Mouse (Mus musculus) midbrain, postnatal 0 days (tissue): ENCODE measurements around the gene Naa35. TPM values are rescaled to one million over a fixed set of nuclear protein-coding genes. Genes with fewer than 3 reads are reported as not detected.

ENCODE experiments used
- ATAC-seq: fragments of 200-750 bp; cut with Nextera tagmentation; 2 replicates; pipeline ENCODE4 v1.8.0; 2017; ENCODE audit warnings: moderate number of reproducible peaks, mild to moderate bottlenecking, moderate TSS enrichment, moderate library complexity; ENCODE audit not compliant: low FRiP score
- DNase-seq: peaks from one replicate; pipeline ENCODE4 v3.0.0-alpha.2; 2015; ENCODE audit warnings: low spot score
- H3K27ac ChIP-seq: fragments of 300-500 bp; sonication (generic); 2 replicates; pipeline ENCODE4 v1.5.1; 2014; ENCODE audit warnings: low read depth, mild to moderate bottlenecking, low read length, mixed read lengths
- H3K27me3 ChIP-seq: fragments of 300-500 bp; sonication (generic); 2 replicates; pipeline ENCODE4 v1.6.1; 2014; ENCODE audit warnings: low read length, control low read depth, mixed read lengths; ENCODE audit not compliant: insufficient read depth
- H3K36me3 ChIP-seq: fragments of 300-500 bp; sonication (generic); 2 replicates; pipeline ENCODE4 v1.6.1; 2014; ENCODE audit warnings: low read length, control low read depth, mixed read lengths; ENCODE audit not compliant: insufficient read depth
- H3K4me1 ChIP-seq: fragments of 300-500 bp; sonication (generic); 2 replicates; pipeline ENCODE4 v1.6.1; 2014; ENCODE audit warnings: mild to moderate bottlenecking, control low read depth, antibody characterized with exemption, low read length, mixed read lengths; ENCODE audit not compliant: insufficient read depth
- H3K4me2 ChIP-seq: fragments of 300-500 bp; sonication (generic); 2 replicates; pipeline ENCODE4 v1.6.1; 2014; ENCODE audit warnings: low read depth, mild to moderate bottlenecking, low read length, mixed read lengths; ENCODE audit not compliant: poor library complexity, severe bottlenecking
- H3K4me3 ChIP-seq: fragments of 300-500 bp; sonication (generic); 2 replicates; pipeline ENCODE4 v1.5.1; 2014; ENCODE audit warnings: low read depth, mild to moderate bottlenecking, low read length, moderate library complexity
- H3K9ac ChIP-seq: fragments of 300-500 bp; sonication (generic); replicated peaks from 2 replicates; pipeline ENCODE4 v1.6.1; 2014; ENCODE audit warnings: mild to moderate bottlenecking, low read length, moderate library complexity, mixed read lengths; ENCODE audit not compliant: poor library complexity, severe bottlenecking
- H3K9me3 ChIP-seq: fragments of 300-500 bp; sonication (generic); 2 replicates; pipeline ENCODE4 v1.6.1; 2016; ENCODE audit warnings: low read length, control low read depth
- CTCF ChIP-seq: IDR thresholded peaks from 2 replicates; pipeline ENCODE4 v1.5.1; 2016; ENCODE audit warnings: antibody characterized with exemption, mild to moderate bottlenecking
- WGBS: fragments of 180-500 bp; shearing (Covaris S2); extraction: QIAGEN DNeasy Blood & Tissue Kit; methylation state at CpG from one replicate; pipeline ENCODE4 v1.1.7; 2014; 5-methylcytosine and 5-hydroxymethylcytosine counted together
- polyA plus RNA-seq: library from polyadenylated mRNA; unstranded; fragments of >200 nt; fragmentation: Nextera tagmentation; extraction: Ambion mirVana; gene quantifications from 2 replicates; pipeline ENCODE4 v1.2.1, GENCODE M21; 2015
- total RNA-seq: library from RNA; depleted of rRNA; stranded (reverse); fragments of >200 nt; gene quantifications from 2 replicates; pipeline ENCODE4 v1.2.3, GENCODE M21; 2014

The Naa35 gene
- total and polyA plus RNA-seq, 2 experiments from 2014 or later = 47.2 to 117 TPM

GRCm38 (mm10) chr13:59653136-59653535, 68.1 kb downstream of the Naa35 start:
- no peak overlapping the region for H3K27ac ChIP-seq
- 64% methylated on average over 3 of the region's 3 CpGs for WGBS
- ATAC-seq = no peak

GRCm38 (mm10) chr13:59654465-59654864, 69.4 kb downstream of the Naa35 start:
- Histone ChIP-seq H3K36me3 (no peaks in the 10 kb centered on the region), H3K27me3 (no peaks in the 10 kb centered on the region), H3K9me3 (no peaks in the 10 kb centered on the region), H3K9ac (no peak overlapping the region), H3K4me3 (no peak overlapping the region), H3K4me1 (peaks cover 7% of the 10 kb centered on the region), H3K4me2 (no peak overlapping the region), H3K27ac (no peak overlapping the region)
- TF ChIP-seq CTCF = no peak
- ATAC-seq = no peak
- WGBS = 92% methylated on average over 5 of the region's 5 CpGs
- no peak for DNase-seq

More at GRCm38 (mm10) chr13:59653136-59653535, 68.1 kb downstream of the Naa35 start:
- DNase-seq = no peak
- no peak for TF ChIP-seq CTCF
- no peak overlapping the region for H3K4me3 ChIP-seq
- H3K4me2 ChIP-seq = no peak overlapping the region
- H3K27me3 ChIP-seq = no peaks in the 10 kb centered on the region
- peaks cover 7% of the 10 kb centered on the region for H3K4me1 ChIP-seq
- H3K36me3 ChIP-seq = no peaks in the 10 kb centered on the region
- no peak overlapping the region for H3K9ac ChIP-seq
- no peaks in the 10 kb centered on the region for H3K9me3 ChIP-seq

GRCm38 (mm10) chr13:59655718-59656315, 70.8 kb downstream of the Naa35 start:
- Histone ChIP-seq H3K4me2 (no peak overlapping the region), H3K27ac (no peak overlapping the region), H3K4me3 (no peak overlapping the region), H3K9me3 (no peaks in the 10 kb centered on the region), H3K27me3 (no peaks in the 10 kb centered on the region), H3K4me1 (peaks cover 7% of the 10 kb centered on the region), H3K9ac (no peak overlapping the region), H3K36me3 (no peaks in the 10 kb centered on the region)
- ATAC-seq = no peak
- 93% methylated on average over 15 of the region's 15 CpGs for WGBS
- no peak for DNase-seq
- TF ChIP-seq CTCF = no peak

GRCm38 (mm10) chr13:59656316-59656832, 71.3 kb downstream of the Naa35 start:
- TF ChIP-seq CTCF = no peak
- Histone ChIP-seq H3K9me3 (no peaks in the 10 kb centered on the region), H3K36me3 (no peaks in the 10 kb centered on the region), H3K27ac (peak overlapping the region; percentile 38; the same call in 1 of the 2 replicates), H3K4me2 (no peak overlapping the region), H3K4me3 (no peak overlapping the region), H3K27me3 (no peaks in the 10 kb centered on the region), H3K4me1 (peaks cover 7% of the 10 kb centered on the region), H3K9ac (no peak overlapping the region)
- WGBS = 57% methylated on average over 10 of the region's 10 CpGs
- DNase-seq (no peak), ATAC-seq (no peak)

DNA sequence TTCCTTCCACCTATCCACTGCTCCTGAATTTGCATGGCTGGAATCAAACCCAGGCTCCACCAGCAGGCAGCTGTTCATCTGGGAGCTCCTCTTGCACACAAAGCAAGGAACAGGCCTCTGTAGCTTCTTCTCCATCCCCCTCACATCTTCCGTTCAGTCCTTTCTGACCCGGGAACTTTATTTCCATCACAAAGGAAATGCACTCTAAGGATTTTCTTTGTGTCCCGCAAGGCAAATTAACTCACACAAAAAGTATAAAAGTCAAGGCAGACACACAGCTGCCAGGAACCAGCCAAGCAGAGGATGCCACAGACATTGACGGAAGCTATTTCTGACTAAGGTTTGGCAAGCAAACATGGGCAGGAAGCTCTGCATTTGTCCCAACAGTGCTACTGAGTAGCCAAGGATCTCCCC, 71.9 kb downstream of the Naa35 start:
- ATAC-seq (no peak), DNase-seq (no peak)
- Histone ChIP-seq H3K9me3 (no peaks in the 10 kb centered on the region), H3K36me3 (no peaks in the 10 kb centered on the region), H3K4me2 (no peak overlapping the region), H3K4me3 (no peak overlapping the region), H3K4me1 (peaks cover 7% of the 10 kb centered on the region), H3K27ac (peak overlapping the region; percentile 38), H3K27me3 (no peaks in the 10 kb centered on the region), H3K9ac (no peak overlapping the region)
- 7% methylated on average over 4 of the region's 4 CpGs for WGBS
- TF ChIP-seq CTCF = no peak

DNA sequence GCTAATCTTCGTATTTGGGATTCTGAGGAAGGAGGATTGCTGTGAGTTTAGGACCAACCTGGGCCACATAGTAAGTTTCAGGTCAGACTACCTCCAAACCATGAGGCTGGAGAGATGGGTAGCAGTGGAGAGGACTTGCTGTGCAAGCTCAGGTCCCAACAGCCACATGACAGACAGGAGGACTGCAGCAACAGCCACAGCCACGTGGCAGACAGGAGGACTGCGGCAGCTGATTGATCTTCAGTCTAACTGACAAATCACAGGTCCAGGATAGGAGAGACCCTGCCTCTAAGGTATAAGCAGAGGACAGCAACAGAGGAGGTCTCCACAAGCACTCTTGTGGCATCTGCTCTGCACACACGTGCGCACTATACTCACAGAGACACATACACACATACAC, 72.7 kb downstream of the Naa35 start:
- Histone ChIP-seq H3K9ac (no peak overlapping the region), H3K4me3 (no peak overlapping the region), H3K27ac (no peak overlapping the region), H3K4me2 (no peak overlapping the region), H3K9me3 (no peaks in the 10 kb centered on the region), H3K36me3 (no peaks in the 10 kb centered on the region), H3K4me1 (peaks cover 5% of the 10 kb centered on the region), H3K27me3 (no peaks in the 10 kb centered on the region)
- TF ChIP-seq CTCF = no peak
- DNase-seq (no peak), ATAC-seq (no peak)
- 78% methylated on average over 5 of the region's 5 CpGs for WGBS
